Mouse (Mus musculus) embryonic facial prominence, embryonic 14.5 days (tissue): Measurements from ENCODE around the gene Atn1. TPM values are rescaled to one million over a fixed set of nuclear protein-coding genes. Genes with fewer than 3 reads are reported as not detected.
A peak's percentile ranks its signal among the peaks of the same experiment; 100 is the strongest.

Experiments
- ATAC-seq: fragments of 200-750 bp; cut with Nextera tagmentation; 2 replicates; pipeline ENCODE4 v1.8.0; 2017; ENCODE audit warnings: low read depth, moderate number of reproducible peaks, moderate TSS enrichment
- DNase-seq: peaks from one replicate; pipeline ENCODE4 v3.0.0-alpha.2; 2015; ENCODE audit warnings: low spot score
- H3K27ac ChIP-seq: fragments of 300-500 bp; sonication (generic); replicated peaks from 2 replicates; pipeline ENCODE4 v1.5.1; 2014; ENCODE audit warnings: low read depth, mild to moderate bottlenecking, low read length, moderate library complexity
- H3K27me3 ChIP-seq: fragments of 300-500 bp; sonication (generic); replicated peaks from 2 replicates; pipeline ENCODE4 v1.6.1; 2014; ENCODE audit warnings: low read length; ENCODE audit not compliant: control insufficient read depth, insufficient read depth
- H3K36me3 ChIP-seq: fragments of 300-500 bp; sonication (generic); 2 replicates; pipeline ENCODE4 v1.6.1; 2014; ENCODE audit warnings: low read length, mixed read lengths; ENCODE audit not compliant: control insufficient read depth, insufficient read depth
- H3K4me1 ChIP-seq: fragments of 300-500 bp; sonication (generic); 2 replicates; pipeline ENCODE4 v1.6.1; 2014; ENCODE audit warnings: antibody characterized with exemption, low read length; ENCODE audit not compliant: control insufficient read depth, insufficient read depth
- H3K4me2 ChIP-seq: fragments of 300-500 bp; sonication (generic); 2 replicates; pipeline ENCODE4 v1.6.1; 2014; ENCODE audit warnings: low read depth, mild to moderate bottlenecking, low read length, moderate library complexity, mixed read lengths
- H3K4me3 ChIP-seq: fragments of 300-500 bp; sonication (generic); 2 replicates; pipeline ENCODE4 v1.5.1; 2014; ENCODE audit warnings: low read depth, mild to moderate bottlenecking, low read length
- H3K9ac ChIP-seq: fragments of 300-500 bp; sonication (generic); 2 replicates; pipeline ENCODE4 v1.6.1; 2014; ENCODE audit warnings: low read depth, mild to moderate bottlenecking, low read length, moderate library complexity, mixed read lengths
- H3K9me3 ChIP-seq: fragments of 300-500 bp; sonication (generic); 2 replicates; pipeline ENCODE4 v1.6.1; 2016; ENCODE audit warnings: low read length; ENCODE audit not compliant: control insufficient read depth
- WGBS: fragments of 180-500 bp; shearing (Covaris S2); extraction: QIAGEN DNeasy Blood & Tissue Kit; methylation state at CpG from one replicate; pipeline ENCODE4 v1.1.7; 2014; 5-methylcytosine and 5-hydroxymethylcytosine counted together
- polyA plus RNA-seq: library from polyadenylated mRNA; unstranded; fragments of >200 nt; fragmentation: Nextera tagmentation; extraction: Ambion mirVana; gene quantifications from 2 replicates; pipeline ENCODE4 v1.2.1, GENCODE M21; 2014

Gene Atn1
- polyA plus RNA-seq, 1 experiment from 2014 or later: 13.8 TPM

- Histone ChIP-seq H3K27me3 (no peaks in the 10 kb centered on the region), H3K9me3 (no peaks in the 10 kb centered on the region)
Observed at GRCm38 (mm10) chr6:124731038-124731437, 25.3 kb downstream of the Atn1 start.

GRCm38 (mm10) chr6:124729850-124730705 is 26.2 kb downstream of the Atn1 start:
- 73% methylated on average over 8 of the region's 8 CpGs for WGBS

More at GRCm38 (mm10) chr6:124731038-124731437, 25.3 kb downstream of the Atn1 start:
- H3K4me1 ChIP-seq: no peaks in the 10 kb centered on the region
- H3K4me3 ChIP-seq: no peak overlapping the region
- no peak overlapping the region for H3K9ac ChIP-seq
- H3K27ac ChIP-seq: no peak overlapping the region
- ATAC-seq (no peak), DNase-seq (no peak)
- H3K36me3 ChIP-seq: no peaks in the 10 kb centered on the region
- WGBS: 79% methylated on average over 7 of the region's 7 CpGs
- no peak overlapping the region for H3K4me2 ChIP-seq

GRCm38 (mm10) chr6:124728621-124729020 is 27.7 kb downstream of the Atn1 start:
- Histone ChIP-seq H3K36me3 (no peaks in the 10 kb centered on the region), H3K27ac (no peak overlapping the region), H3K4me3 (no peak overlapping the region), H3K4me2 (no peak overlapping the region), H3K27me3 (no peaks in the 10 kb centered on the region), H3K9me3 (no peaks in the 10 kb centered on the region), H3K4me1 (no peaks in the 10 kb centered on the region), H3K9ac (no peak overlapping the region)
- no peak for ATAC-seq
- WGBS: 85% methylated on average over 10 of the region's 10 CpGs
- no peak for DNase-seq

More at GRCm38 (mm10) chr6:124729850-124730705, 26.2 kb downstream of the Atn1 start:
- Histone ChIP-seq H3K27ac (no peak overlapping the region), H3K36me3 (no peaks in the 10 kb centered on the region), H3K9ac (no peak overlapping the region), H3K27me3 (no peaks in the 10 kb centered on the region), H3K4me1 (no peaks in the 10 kb centered on the region), H3K4me2 (no peak overlapping the region), H3K9me3 (no peaks in the 10 kb centered on the region), H3K4me3 (no peak overlapping the region)
- no peak for ATAC-seq
- DNase-seq: no peak

DNA sequence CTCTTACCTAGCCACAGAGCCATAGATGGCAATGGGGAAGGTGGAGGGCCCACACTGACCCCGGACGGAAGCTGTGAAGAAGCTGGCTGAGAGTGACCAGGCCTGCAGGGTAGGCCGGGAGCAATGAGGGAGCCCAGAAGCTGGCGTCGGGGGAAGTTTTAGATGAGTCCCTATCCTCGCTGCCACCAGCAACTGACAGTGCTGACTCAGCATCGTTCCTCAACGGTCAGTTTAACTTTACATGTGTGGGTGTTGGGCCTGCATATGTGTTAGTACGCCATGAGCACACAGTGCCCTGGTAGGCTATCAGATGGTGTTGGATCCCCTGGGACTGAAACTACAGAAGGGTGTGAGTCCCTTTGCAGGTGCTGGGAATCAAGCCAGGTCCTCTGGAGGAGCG is 31.9 kb downstream of the Atn1 start:
- Histone ChIP-seq H3K27me3 (no peaks in the 10 kb centered on the region), H3K4me2 (no peak overlapping the region), H3K27ac (no peak overlapping the region), H3K4me1 (no peaks in the 10 kb centered on the region), H3K36me3 (no peaks in the 10 kb centered on the region), H3K4me3 (no peak overlapping the region), H3K9me3 (no peaks in the 10 kb centered on the region), H3K9ac (no peak overlapping the region)
- DNase-seq (no peak), ATAC-seq (no peak)
- WGBS: 81% methylated on average over 10 of the region's 10 CpGs

DNA sequence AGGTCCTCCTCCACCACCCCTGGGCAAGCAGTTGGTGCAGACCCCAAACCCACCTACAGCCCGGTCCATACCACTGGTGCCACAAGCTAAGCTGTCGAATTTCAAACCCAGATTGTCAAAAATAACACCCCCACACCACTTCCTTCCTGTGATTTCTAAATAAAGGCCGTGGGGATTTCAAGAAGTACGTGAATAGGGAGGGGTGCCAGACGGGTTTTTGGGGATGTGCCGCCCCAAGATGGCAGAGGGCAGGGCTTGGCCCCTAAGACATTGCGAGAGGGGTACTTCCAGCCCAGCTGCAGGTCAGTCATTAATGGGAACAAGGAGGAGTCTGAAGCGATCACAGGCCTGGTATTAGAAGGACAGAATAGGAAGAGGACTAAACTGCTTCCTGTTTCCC is 32.8 kb downstream of the Atn1 start:
- WGBS: 78% methylated on average over 8 of the region's 8 CpGs
- Histone ChIP-seq H3K4me1 (no peaks in the 10 kb centered on the region), H3K9me3 (no peaks in the 10 kb centered on the region), H3K27me3 (no peaks in the 10 kb centered on the region), H3K27ac (no peak overlapping the region), H3K36me3 (no peaks in the 10 kb centered on the region), H3K9ac (no peak overlapping the region), H3K4me2 (no peak overlapping the region), H3K4me3 (no peak overlapping the region)
- ATAC-seq (no peak), DNase-seq (no peak)

GRCm38 (mm10) chr6:124722876-124723473 is 33.3 kb downstream of the Atn1 start:
- WGBS: 83% methylated on average over 6 of the region's 6 CpGs
- no peaks in the 10 kb centered on the region for H3K36me3 ChIP-seq
- H3K4me3 ChIP-seq: no peak overlapping the region
- H3K27me3 ChIP-seq: no peaks in the 10 kb centered on the region
- no peak overlapping the region for H3K27ac ChIP-seq
- H3K4me2 ChIP-seq: no peak overlapping the region
- no peak for ATAC-seq
- H3K9ac ChIP-seq: no peak overlapping the region
- no peaks in the 10 kb centered on the region for H3K4me1 ChIP-seq
- no peak for DNase-seq
- no peaks in the 10 kb centered on the region for H3K9me3 ChIP-seq

DNA sequence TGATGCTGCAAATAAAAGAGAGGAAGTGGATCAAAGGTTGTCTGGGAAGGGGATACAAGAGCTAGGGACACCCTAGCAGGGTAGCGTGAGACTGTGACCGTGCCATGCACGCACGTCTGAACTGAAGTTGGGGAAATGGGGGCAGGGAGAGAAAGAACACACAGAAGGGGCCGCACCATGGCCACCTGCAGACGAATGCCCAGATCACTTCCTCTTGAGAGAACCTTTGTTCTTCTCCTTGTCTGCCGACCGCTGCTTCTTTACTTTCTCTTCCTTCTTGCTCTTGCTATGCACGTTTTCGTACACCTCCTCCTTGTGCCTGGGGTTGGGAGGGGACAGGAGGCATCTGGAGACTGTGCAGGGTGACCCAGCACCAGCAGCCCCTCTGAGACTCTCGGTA is 35.4 kb downstream of the Atn1 start:
- H3K36me3 ChIP-seq: peaks cover 20% of the 10 kb centered on the region
- 69% methylated on average over 11 of the region's 11 CpGs for WGBS
- H3K27ac ChIP-seq: no peak overlapping the region
- H3K9me3 ChIP-seq: no peaks in the 10 kb centered on the region
- no peak overlapping the region for H3K4me3 ChIP-seq
- no peak for ATAC-seq
- no peak for DNase-seq
- H3K9ac ChIP-seq: peak overlapping the region; percentile 16; the same call in 1 of the 2 replicates
- H3K4me1 ChIP-seq: no peaks in the 10 kb centered on the region
- H3K27me3 ChIP-seq: no peaks in the 10 kb centered on the region
- no peak overlapping the region for H3K4me2 ChIP-seq

- Histone ChIP-seq H3K4me3 (peak overlapping the region; percentile 37), H3K27ac (peak overlapping the region; percentile 80)
- peak; percentile 55 for DNase-seq
Observed at GRCm38 (mm10) chr6:124719354-124719978, 36.9 kb downstream of the Atn1 start.

More at GRCm38 (mm10) chr6:124719354-124719978, 36.9 kb downstream of the Atn1 start:
- no peaks in the 10 kb centered on the region for H3K4me1 ChIP-seq
- peak overlapping the region; percentile 61 for H3K9ac ChIP-seq
- H3K36me3 ChIP-seq: peaks cover 34% of the 10 kb centered on the region
- WGBS: 71% methylated on average over 7 of the region's 7 CpGs
- H3K9me3 ChIP-seq: no peaks in the 10 kb centered on the region
- peak; percentile 56 for ATAC-seq
- H3K4me2 ChIP-seq: peak overlapping the region; percentile 28
- no peaks in the 10 kb centered on the region for H3K27me3 ChIP-seq
